Mouse (Mus musculus) kidney, postnatal 36 days (tissue): Measurements from ENCODE around the gene Fezf1.

Experiments used
- DNase-seq, 2 experiments: peaks; one replicate each; pipeline ENCODE4 v3.0.0; 2021 to 2022; ENCODE audit warnings: mixed read lengths in 2 of 2

Fezf1 gene

DNA sequence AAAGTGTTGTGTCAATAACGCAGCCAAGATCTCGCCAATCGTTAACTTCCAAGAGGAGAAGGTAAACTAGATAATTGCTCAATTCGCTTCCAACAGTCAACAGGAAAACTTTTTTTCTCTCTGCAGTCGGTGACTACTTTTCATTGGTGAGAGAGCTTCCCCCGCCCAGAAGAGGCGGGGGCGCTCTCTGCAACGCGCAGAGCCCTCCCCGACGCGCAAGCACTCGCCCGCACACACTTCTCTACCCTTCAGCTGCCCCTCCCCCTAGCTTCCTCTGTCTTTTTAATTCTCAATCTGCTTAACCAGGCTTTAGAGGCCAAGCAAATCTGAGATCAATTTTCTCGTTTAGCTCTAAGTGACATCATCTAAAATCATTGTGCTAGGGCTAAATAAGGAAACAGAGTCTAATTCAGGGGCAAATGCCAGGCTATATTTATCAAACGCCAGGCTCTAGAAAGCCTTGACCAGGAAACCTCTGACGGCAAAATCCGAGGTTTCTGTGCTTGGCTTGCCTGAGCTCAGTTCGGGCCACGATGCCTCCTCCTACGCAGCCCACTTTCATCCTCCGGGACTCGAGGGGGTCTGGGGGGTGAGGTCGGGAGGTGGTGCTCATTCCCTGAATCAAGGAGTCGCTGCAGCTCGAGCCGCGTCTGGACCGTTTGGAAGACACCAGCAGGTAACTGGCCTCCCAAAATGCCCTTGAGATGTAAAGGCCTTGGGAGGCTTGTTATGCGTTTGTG is at the start of gene Fezf1:
Fezf1 (minus strand) TSS at position 50 of the 740 bp plus-strand sequence.
- DNase-seq = no peak

DNA sequence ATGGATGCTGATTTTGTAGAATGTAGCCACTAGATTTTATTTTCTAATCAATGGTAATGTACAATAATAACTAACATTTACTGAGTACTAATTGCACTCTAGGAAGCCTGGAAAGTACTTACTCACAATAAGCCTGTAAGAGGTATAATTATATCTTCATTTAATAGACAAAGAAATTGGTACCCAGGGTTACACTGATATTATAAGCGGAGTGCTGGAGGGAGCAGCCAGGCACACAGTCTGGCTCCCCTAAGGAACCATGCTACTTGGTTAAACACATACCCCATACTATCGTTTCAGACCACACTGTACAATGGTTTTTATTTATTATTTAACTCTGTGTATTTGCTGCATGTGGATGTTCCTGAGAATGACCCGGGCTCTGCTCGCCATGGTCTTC is 46.5 kb upstream of the Fezf1 start:
- DNase-seq = no peak

DNA sequence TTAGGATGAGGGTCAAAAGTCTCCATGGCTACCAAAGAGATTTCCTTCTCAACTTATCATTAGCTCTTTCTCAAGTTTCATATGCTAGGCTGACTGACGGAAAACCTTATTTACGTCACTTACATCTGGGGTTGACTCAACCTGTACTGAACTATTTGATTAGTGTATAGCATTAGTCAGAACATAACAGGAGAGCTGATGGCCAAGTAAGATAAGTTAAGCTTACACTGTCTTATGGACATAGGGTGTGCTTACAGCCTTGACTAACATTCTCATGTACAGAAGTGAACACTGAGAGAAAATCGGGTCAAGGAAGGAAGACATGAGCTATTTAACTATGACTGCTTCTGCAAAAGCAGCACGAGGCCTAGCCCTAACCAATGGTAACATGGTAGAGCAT is 40.6 kb upstream of the Fezf1 start:
- no peak for DNase-seq

DNA sequence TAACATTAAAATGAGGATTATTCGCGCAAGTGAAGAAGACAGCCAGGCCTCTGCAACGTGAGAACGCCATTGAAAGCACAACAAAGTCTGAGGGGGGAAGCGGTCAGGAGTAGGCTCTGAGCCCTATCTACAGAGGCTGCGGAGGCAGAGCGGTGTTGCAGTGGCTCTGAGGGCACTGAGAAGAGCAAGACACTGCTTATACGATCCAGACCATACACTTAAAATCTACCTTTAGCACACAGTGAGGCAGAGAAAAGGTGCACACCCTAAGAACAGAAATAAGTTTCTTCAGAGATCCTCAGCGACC is 33.3 kb upstream of the Fezf1 start:
- no peak for DNase-seq

DNA sequence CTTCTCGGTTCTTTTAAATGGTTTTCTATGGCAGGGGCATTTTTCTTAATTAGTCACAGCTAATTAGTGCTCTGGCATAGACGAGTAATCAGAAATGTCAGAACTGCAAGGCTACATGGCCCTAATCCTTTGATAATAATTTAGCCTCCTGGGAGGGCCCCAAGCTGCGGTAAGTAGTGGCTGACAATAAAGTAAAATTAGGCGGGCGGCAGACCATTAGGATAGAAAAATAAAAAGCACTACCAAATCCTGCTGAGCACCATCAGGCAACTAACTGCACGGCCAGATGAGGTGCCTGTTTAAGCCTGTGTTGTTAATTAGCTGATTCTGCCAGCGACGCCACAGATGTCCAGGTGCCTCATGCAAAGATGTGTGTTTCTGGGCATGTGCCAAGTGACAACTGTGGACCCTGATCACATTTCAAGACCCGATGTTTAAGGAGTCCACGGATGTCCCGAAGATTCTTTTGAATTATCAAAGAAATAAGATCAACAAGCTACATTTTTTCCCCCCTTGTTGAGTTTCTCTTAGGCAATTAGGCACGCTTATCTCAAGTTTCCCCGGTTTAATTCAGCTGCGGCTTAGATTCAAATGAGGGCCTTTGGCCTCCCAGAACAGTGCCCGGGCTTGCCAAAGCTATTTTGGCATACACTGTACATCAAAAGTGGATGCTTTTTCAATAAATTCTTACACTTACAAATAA is 32.8 kb upstream of the Fezf1 start:
- no peak for DNase-seq

DNA sequence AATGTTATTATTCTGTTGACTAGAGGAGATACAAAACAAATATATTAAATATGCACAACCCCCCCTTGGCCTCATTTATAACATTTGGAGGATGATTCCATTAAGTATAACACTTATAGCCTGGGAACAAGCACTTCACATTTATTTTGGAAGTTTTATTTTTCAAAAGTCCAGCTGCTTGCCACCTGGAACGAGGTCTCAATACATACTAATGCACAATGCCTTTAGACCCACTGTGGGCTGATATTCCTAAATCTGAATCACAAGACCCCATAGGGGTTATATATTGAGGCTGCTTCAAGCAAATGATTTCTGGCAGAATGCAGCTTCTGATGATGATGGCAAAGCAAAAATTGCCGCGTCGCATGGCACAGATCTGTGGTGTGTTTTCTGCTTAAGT is 25.3 kb upstream of the Fezf1 start:
- DNase-seq = no peak

DNA sequence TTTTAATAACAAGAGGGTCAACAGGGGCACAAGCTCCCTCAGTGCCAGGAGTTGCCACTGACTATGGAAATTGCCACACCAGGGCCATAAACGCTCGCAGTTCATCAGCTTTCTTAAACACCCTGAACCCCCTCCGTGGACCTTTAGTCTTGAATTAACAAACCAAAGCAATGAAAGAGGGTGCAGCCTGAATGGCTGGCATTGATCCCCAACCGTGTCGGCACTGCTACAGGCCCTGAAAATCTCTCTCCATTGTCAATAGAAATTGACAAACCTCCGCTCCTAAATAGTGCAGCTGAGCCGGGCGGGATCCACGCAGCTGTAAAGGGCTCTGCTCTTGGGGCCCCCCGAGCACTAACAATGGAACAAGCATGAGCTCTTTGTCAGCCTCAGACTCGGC is 24.8 kb upstream of the Fezf1 start:
- no peak for DNase-seq

DNA sequence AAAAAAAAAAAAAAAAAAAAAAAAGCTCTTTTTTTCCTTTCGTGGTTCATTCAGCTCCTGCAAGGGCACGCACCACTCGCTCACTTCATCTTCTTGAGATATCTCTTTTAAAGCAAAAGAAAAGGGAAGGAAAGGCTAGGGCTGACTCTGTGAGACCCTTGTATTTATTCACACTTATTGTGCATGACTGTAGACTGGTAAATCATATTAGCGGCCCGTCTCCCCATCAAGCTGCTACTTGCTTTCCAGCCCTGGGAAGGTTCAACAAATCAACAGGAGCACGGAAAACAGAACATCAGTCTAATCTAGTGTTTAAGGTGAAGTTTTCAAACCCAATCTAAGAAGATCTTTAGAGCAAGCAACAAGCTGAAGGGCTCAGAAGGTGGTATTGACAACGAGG is 24.4 kb upstream of the Fezf1 start:
- DNase-seq = no peak

DNA sequence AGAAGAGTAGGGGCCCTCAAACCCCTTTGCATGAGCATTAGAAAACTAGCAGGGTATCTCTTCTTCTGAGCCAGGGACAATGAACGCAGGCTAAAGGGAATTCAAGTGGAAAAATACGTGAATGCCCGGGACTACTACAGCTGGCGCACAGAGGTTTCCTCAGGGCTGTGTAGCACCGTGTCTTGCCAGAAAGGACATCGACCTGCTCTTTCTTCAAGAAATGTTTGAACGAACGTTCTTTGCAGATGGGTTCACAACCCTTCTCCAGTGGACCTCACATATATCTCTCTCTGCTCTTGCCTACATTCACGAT is 12.5 kb upstream of the Fezf1 start:
- DNase-seq = no peak

DNA sequence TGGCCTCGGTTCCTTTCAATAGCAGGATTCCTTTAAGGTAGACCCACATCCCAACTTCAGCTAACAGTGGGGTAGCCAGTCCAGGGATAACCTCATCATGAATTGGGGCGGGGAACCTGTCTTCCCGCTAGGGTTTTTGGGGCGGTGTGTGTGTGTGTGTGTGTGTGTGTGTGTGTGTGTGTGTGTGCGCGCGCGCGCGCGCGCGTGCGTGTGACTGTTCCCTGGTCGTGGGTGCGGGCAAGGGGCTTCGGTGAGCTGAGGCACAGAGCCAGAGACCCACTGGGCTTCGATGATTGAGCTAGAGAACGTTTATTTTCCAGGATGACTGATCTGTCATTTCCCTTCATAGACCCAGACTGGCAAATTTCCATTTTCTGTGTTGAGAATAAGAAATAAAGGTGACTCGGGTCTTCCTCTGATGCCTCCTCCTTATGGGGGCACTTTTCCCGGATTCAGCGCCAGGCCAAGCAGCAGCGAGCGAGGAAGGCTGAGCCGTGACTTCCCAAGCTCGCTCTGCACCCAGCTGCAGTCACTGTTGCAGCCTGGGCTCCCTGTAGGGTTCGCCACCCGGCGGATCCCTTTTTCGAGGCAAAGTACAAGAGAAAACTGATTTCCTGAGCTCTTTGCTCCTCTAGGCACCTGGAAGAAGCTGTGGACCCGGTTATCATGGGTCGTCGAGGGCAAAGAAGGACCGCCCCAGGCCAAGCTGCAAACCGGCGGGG is 12.0 kb upstream of the Fezf1 start:
- DNase-seq = no peak

DNA sequence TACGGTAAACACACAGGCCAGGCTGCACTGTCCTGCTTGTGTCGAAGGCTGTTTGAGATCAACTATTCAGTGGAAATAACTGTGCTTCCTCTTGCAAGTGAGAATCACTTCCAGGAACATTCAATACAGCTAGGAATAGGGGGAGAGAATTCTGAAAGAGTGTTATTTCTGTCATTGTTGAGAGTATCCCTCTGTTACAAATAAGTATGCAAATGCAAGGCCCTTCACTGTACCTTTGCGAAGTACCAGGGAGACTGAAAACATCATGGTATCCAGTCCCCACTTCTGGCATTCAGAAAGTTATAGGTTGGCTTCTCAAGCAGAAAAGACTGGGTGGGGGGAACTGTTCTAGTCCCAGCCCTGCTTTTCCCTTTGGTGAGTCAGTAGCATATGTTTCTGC is 9.8 kb upstream of the Fezf1 start:
- DNase-seq = no peak

DNA sequence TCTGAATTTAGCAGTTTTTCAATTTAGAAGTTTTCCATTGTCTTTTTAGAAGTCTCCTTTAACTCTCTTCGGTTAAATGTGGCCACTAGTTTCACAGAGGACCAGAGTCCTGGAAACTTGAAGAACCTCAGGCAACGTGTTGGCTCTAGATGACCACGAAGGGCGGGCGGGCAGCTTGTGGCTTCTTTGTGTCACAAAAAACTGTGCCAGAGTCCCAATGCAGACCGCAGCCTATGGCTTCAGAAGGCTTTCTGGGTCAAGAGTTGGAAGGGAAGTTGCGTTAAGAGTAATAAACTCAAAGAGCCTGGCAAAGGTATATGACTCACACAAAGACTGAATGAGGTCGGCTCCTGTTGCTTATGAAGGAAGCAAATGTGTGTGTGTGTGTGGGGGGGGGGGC is 7.0 kb upstream of the Fezf1 start:
- no peak for DNase-seq

DNA sequence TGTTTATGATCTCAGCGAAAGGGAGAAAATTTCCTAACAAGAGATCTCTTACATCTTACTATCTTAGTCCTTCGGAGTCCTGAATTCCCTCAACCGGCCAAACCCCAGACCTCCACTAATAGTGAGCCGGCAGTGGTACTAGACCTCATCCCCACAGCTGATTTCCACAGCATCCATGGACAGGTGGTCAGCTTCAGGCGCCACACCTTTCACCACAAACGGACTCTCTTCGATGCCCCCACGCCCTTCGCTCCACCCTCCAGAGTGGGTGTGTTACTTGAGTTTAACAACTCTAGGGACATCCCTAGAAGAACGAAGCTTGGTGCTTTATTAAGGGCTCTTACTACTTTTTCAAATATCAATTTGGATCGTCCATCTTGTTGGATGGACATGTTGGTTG is 6.5 kb upstream of the Fezf1 start:
- DNase-seq = no peak

DNA sequence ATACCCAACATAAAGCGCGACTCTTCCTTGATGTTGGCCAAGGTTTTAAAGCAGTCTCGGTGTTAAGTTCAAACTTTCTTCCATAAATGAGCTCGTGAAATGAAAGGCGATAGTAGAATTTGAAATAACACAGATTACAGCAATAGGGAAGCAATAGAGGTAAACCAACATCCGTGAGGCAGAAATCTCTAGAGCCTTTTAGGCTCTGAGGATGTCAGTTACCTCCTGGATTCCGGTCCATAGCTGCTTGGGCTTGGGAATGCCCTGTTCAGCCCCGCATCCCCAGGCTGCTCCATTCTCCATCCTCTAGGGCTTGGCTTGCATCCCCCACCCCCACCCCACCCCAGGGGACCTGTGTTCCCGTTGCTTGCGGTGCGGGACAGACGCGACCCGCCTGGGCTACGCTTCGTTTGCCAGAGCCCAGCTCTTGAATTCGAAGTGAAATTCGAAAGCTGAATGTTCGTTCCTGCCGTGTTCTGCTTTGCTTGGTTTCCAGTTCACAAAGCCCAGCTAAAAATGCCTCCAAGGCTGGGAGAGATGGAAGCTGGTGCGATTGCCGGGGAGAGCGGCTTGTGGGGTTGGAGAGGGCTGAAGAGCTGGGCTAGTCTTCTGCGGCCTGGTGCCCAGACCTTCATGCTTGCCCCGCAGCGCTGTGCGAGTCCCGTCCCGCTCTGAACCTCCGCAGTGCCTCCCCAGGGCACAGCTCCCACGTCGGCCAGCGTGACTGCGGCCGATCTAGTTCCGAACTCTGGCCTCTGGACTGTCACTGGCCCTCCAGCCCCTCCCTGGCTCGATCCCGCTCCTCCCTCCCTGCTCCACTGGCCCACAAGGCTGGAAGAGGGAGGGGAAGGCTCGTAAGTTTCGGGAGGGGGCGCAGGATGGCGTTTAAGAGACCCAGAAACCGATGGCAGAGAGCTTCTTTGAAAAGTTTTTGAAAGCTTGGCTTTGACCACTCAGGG is 5.5 kb upstream of the Fezf1 start:
- no peak for DNase-seq

DNA sequence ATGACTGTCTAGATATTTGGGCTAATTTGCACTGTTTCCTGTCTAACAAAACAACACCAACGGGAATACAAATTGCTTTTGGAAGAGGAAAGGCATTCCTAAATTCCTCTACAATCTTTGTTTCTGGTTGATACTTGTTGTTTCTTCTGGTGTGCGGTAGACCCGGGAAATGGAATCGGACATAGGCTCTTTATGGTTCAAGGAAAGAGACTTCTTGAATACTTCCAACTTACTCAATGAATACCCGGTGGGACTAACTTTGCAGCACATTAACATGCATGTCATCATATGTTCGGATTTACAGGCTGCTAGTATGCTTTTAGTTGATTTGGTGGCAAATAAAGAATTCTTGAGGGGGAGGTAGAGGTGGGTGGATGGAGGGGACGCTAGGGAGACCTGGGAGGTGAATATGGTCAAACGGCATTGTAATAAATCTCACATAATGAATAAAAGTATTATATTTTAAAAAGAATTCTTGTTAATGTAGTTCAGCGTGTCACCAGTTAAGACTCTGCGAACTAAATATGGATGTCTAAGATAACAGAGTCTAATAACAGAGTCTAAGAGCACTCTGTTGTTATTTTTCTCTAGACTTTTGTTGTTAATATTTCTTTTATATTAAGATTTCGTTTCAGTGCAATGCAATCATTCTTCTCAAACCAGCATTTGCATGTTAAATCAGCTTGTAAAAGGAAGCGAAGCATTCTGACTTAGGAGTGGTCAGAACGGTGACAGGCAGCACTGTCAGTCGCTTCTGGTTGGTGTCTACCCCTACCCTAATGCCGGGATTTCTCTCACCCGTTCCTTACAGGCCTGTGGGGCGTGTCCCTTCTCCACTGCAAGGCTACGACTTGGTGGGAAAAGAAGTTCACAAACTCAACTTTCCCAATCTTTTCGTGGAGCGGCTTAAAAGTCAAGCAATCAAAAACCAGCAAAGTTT is 4.3 kb upstream of the Fezf1 start:
- DNase-seq = no peak

DNA sequence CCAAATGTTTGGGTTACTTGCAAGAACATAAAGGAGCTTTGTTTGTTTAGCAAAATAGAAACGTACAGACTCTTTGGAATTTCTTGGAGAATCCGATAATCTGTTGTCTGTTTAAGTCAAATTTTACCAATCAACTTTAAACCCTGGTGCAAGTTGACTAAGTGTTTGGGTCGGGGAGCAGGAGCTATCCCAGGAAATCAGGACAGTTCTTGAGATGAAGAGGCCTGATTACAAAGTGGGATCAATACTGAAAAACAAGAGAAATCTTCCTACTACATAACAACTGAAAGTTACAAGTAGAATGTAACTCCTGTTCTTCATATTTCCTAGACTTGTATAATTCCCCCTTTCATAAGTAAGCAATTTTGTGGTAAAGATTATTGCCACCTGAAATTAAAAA is 3.3 kb upstream of the Fezf1 start:
- no peak for DNase-seq

DNA sequence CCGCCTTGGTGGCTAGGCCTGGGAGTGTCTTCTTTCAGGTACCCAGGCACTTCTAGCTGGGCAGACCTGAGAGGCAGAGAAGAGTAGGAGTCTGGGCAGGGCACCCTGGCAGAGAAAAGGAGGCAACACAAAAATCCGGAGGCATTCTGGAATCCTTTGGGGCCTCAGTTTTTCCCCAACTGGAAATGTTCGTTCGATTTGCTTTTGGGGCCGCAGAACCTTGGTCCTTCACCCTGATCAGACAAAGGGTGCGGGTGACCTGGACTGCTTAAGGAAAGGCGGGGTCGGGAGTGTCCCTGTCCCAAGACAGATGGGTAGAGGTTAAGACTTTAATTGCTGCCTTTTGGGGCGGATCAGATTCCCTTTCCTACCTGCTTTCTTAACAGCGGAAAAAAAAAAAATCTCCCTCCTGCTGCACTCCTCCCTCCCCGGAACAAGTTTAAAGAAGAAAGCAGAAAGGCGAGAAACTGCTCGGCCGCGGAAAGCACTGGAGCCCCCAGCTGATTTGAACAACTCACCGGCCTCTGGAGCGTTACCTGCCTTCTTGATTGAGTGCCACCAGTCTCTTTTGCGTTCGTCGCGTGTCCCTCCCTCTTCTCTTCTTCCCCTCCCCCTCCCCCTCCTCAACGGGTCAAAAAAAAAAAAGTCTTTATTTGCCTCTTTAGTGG is 2.3 kb upstream of the Fezf1 start:
- no peak for DNase-seq

DNA sequence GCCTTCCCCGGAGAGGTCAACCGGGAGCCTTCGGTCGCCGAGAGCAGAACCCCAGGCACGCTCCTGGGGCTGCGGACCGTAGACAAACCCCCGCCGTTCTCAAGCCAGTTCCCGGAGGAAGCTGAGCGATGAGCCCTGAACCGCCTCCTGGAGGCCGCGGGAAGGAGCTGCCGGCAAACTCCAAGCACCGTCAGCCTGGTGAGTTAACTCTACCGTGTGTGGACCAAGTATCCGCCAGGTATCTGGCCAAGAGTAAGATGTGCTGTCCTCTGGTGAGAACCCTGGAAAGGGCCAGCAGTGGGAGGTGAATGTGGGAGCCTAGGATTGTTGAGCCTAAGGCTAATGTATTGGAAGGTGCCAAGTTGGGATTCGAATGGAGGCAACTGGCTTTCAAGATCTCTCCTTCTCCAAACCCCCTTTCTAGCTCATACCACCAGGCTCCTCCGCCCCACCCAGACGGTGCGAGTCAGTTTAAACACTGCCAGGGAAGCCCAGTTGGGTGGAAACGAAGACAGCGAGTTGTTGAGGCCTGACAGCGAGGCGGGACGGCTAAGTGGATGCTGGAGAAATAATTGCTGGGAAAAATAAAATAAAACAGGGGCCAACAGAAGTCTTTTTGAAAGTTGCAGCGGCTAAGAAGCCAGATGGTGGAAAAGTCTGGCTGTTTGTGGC is 1.6 kb upstream of the Fezf1 start:
- no peak for DNase-seq

DNA sequence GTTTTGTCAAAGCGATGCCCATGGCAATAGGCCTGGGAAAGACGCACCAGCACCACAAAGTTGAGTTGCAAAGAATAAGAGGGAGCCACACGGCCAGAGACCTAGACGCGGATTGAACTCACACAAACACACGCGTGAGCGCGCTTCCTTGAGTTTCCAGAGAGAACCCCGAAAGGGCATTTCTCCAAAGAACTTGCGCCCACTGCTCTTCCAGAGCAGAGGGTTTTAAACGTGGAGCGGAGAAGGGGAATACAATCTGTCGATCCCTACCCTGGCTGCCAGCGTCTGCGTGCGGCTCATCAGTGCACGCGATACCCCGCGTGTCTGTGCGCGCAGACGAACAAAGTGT is 865 bp upstream of the Fezf1 start:
- no peak for DNase-seq

DNA sequence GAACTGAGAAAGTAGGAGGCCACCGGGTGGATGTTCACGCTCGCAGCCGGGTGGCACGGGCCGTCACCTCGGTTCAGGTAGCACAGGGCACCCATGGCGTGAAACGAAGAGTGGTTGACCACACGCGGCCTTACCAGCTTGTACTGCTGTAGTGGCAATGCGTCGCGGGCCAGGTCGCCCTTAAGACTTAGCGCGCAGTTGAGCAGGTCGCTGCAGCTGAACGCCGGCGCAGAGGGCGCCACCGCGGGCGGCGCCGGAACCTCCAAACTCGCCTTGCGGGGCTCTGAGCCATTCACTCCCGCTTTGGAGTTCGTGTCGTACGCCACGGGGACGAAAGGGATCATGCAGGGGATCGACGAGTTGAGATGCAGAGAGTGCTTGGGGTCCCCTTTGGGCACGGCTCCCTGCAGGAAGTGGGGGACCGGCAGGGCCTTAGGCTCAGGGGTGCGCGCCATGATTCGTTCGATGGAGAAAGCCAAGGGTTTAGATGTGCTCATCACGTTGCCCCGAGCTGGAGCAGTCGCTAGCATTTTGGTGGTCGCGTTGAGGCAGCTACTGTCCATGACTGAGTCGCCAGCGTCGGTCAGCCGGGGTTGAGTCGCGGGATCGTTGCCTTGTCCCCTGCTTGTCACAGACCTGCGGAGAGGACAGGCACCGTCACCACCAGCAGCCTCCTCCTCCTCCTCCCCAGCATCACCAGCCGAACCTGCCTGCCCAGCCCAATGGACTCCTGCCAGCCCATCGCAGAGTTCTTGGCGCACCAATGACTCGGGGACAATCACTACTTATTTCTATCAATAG is 450 bp downstream of the Fezf1 start:
- peak in 1 of 2 experiments; percentile 19 for DNase-seq
